Mouse (Mus musculus) heart, embryonic 14.5 days (tissue): ENCODE measurements around the gene Usp29. TPM values are rescaled to one million over a fixed set of nuclear protein-coding genes. Genes with fewer than 3 reads are reported as not detected.

Experiments used
- ATAC-seq: fragments of 200-750 bp; cut with Nextera tagmentation; 2 replicates; pipeline ENCODE4 v1.8.0; 2017; ENCODE audit warnings: low read depth, moderate TSS enrichment; ENCODE audit not compliant: insufficient number of reproducible peaks, insufficient read depth, low FRiP score
- H3K27ac ChIP-seq, 2 experiments: fragments of 200-500 bp in 1 of 2; fragments of 300-500 bp in 1 of 2; sonication (generic) in 1 of 2; replicated peaks in 1 of 2; 2 replicates each; pipeline ENCODE4 v1.5.1; 2012 to 2014; ENCODE audit warnings: low read depth in 2 of 2, low read length in 2 of 2, control low read depth in 1 of 2, mild to moderate bottlenecking in 1 of 2, mixed read lengths in 1 of 2; ENCODE audit not compliant: control insufficient read depth in 1 of 2, insufficient read depth in 1 of 2
- H3K27me3 ChIP-seq: fragments of 300-500 bp; sonication (generic); 2 replicates; pipeline ENCODE4 v1.6.1; 2014; ENCODE audit warnings: mild to moderate bottlenecking, low read length, control low read depth; ENCODE audit not compliant: control insufficient read depth, insufficient read depth
- H3K36me3 ChIP-seq: fragments of 300-500 bp; sonication (generic); 2 replicates; pipeline ENCODE4 v1.6.1; 2014; ENCODE audit warnings: mild to moderate bottlenecking, control low read depth, low read length, mixed read lengths; ENCODE audit not compliant: control insufficient read depth, insufficient read depth
- H3K4me1 ChIP-seq, 2 experiments: fragments of 200-500 bp in 1 of 2; fragments of 300-500 bp in 1 of 2; sonication (generic) in 1 of 2; 2 replicates each; pipeline ENCODE4 v1.6.1; 2012 to 2014; ENCODE audit warnings: low read length in 2 of 2, control low read depth in 1 of 2, mixed read lengths in 1 of 2; ENCODE audit not compliant: control insufficient read depth in 2 of 2, insufficient read depth in 2 of 2
- H3K4me2 ChIP-seq: fragments of 300-500 bp; sonication (generic); 2 replicates; pipeline ENCODE4 v1.6.1; 2014; ENCODE audit warnings: mild to moderate bottlenecking, low read length
- H3K4me3 ChIP-seq, 2 experiments: fragments of 200-500 bp in 1 of 2; fragments of 300-500 bp in 1 of 2; sonication (generic) in 1 of 2; 2 replicates each; pipeline ENCODE4 v1.5.1; 2012 to 2014; ENCODE audit warnings: low read length in 2 of 2, mild to moderate bottlenecking in 2 of 2, control low read depth in 1 of 2, low read depth in 1 of 2, moderate library complexity in 1 of 2; ENCODE audit not compliant: control insufficient read depth in 1 of 2, insufficient read depth in 1 of 2
- H3K9ac ChIP-seq: fragments of 300-500 bp; sonication (generic); 2 replicates; pipeline ENCODE4 v1.6.1; 2014; ENCODE audit warnings: mild to moderate bottlenecking, low read length
- H3K9me3 ChIP-seq: fragments of 300-500 bp; sonication (generic); 2 replicates; pipeline ENCODE4 v1.6.1; 2016; ENCODE audit warnings: low read length, control low read depth; ENCODE audit not compliant: control insufficient read depth
- WGBS: fragments of 180-500 bp; shearing (Covaris S2); extraction: QIAGEN DNeasy Blood & Tissue Kit; methylation state at CpG from one replicate; pipeline ENCODE4 v1.1.7; 2014; 5-methylcytosine and 5-hydroxymethylcytosine counted together
- polyA plus RNA-seq: library from polyadenylated mRNA; unstranded; fragments of >200 nt; fragmentation: Nextera tagmentation; extraction: Ambion mirVana; gene quantifications from 2 replicates; pipeline ENCODE4 v1.2.1, GENCODE M21; 2014

Usp29 gene
- polyA plus RNA-seq, 1 experiment from 2014 or later, result 7.7 TPM

DNA sequence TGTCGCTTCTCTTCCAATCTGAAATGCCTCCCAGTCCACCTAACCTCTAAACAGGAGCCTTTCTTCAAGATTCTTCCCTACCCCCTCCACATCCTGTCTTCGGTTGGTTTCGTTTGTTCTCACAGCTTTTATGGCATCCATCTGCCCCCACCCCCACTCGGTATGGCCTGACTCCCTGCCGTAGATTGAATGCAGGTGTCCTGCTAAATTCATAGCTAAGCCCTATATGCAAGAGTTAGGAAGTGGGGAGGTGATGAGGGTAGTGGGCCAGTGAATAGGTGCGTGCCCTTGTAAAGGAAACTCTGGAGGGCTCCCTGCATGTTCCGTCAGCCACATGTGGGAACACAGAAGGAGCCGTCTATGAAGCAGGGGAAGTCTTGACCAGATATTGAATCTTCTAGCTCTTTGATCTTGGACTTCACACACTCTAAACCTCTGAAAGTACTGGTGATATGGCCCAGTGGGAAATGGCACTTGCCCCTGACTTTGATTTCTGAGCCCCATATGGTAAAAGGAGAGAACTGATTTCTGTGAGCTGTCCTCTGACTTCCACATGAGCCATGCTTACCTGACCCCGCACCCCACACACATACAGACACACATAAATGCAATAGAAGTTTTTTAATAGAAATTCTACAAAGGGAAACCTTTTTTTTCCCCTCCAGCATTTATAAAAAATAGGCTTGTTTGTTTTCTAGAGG lies 68.9 kb downstream of the Usp29 start:
- 60% methylated on average over 9 of the region's 9 CpGs for WGBS

DNA sequence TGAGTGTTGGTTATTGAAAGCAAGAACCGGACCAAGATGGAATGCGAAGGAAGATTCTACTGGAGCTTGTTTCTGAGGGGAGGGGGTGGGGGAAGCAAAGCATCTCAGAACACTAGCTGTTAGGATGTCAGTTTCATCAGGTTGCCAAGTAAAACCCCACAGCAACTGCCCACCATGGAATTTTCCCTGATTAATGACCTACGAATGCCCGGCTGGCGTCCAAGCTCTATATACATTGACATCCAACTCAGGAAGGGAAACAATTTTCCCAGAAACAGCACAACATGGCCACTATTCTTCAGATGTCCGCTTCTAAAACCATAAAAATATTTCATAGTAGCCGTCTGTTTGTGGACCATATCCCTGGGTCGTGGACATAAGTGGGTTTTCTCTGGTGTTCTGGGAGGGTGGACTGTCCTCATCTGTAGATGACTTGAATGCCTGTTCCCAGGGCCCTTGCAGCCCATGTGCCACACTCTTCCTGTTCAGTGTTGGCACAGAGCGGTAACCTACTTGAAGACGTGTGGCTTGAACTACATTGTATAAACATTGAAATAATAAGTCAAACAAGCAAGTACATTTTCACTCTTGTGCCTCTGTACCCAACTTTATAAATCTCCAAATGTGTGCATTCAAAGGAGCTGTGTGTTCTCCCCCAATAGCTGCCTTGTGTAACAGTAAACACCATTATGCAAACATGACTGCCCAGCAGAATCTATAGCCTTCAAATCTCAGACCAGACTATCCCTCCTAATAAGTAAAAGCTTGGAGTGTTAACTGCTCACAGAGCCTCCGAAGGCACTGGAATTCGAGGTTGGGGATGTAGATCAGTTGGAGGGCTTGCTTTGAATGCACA lies 70.4 kb downstream of the Usp29 start:
- no peaks in the 10 kb centered on the region for H3K36me3 ChIP-seq
- no peak overlapping the region for H3K27ac ChIP-seq
- WGBS, result 76% methylated on average over 12 of the region's 12 CpGs
- no peaks in the 10 kb centered on the region for H3K9me3 ChIP-seq
- no peak overlapping the region for H3K4me2 ChIP-seq
- peaks cover 15 to 22% of the 10 kb centered on the region in 2 experiments for H3K4me1 ChIP-seq
- H3K9ac ChIP-seq, result no peak overlapping the region
- no peaks in the 10 kb centered on the region for H3K27me3 ChIP-seq
- H3K4me3 ChIP-seq, result no peak overlapping the region
- ATAC-seq, result no peak

More for the DNA sequence above, 68.9 kb downstream of the Usp29 start:
- no peak overlapping the region for H3K27ac ChIP-seq
- no peak overlapping the region for H3K9ac ChIP-seq
- no peak overlapping the region for H3K4me3 ChIP-seq
- peaks cover 15 to 22% of the 10 kb centered on the region in 2 experiments for H3K4me1 ChIP-seq
- no peaks in the 10 kb centered on the region for H3K9me3 ChIP-seq
- H3K27me3 ChIP-seq, result no peaks in the 10 kb centered on the region
- no peak overlapping the region for H3K4me2 ChIP-seq
- no peaks in the 10 kb centered on the region for H3K36me3 ChIP-seq
- ATAC-seq, result no peak

DNA sequence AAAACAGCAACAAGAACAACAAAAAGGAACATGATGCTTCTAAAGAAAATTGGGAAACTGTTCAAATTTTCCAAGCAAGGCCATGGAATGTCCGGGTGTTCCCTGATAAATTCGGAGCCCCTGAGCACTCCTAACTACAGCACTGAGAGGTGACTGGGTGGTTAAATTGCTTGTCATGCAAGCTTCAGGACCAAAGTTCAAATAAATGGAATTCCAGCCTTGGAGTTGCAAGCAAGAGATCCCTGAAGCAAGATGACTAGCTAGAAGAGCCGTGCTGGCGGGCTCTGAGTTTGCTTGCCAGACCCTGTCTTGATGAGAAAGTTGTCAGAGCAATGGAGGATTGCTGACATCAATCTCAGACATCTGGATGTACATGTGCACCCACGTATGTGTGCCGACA lies 71.3 kb downstream of the Usp29 start:
- H3K9ac ChIP-seq, result no peak overlapping the region
- no peak overlapping the region for H3K4me3 ChIP-seq
- WGBS, result 52% methylated on average over 6 of the region's 6 CpGs
- no peak for ATAC-seq
- no peaks in the 10 kb centered on the region for H3K36me3 ChIP-seq
- H3K27ac ChIP-seq, result no peak overlapping the region
- H3K9me3 ChIP-seq, result no peaks in the 10 kb centered on the region
- H3K4me2 ChIP-seq, result no peak overlapping the region
- H3K4me1 ChIP-seq, result peaks cover 15 to 22% of the 10 kb centered on the region in 2 experiments
- H3K27me3 ChIP-seq, result no peaks in the 10 kb centered on the region

- Histone ChIP-seq H3K27ac (no peak overlapping the region), H3K36me3 (no peaks in the 10 kb centered on the region), H3K4me2 (no peak overlapping the region), H3K9ac (no peak overlapping the region), H3K27me3 (no peaks in the 10 kb centered on the region), H3K9me3 (no peaks in the 10 kb centered on the region), H3K4me1 (no peaks in the 10 kb centered on the region), H3K4me3 (no peak overlapping the region)
- 64% methylated on average over 3 of the region's 3 CpGs for WGBS
- ATAC-seq, result no peak
These were observed 80.2 kb downstream of the Usp29 start for GRCm38 (mm10) chr7:6810556-6810955.

GRCm38 (mm10) chr7:6814971-6815370 lies 84.6 kb downstream of the Usp29 start:
- H3K9me3 ChIP-seq, result no peaks in the 10 kb centered on the region
- H3K4me3 ChIP-seq, result no peak overlapping the region
- H3K36me3 ChIP-seq, result no peaks in the 10 kb centered on the region
- 0 out of 4 replicates have a peak overlapping the region, but pooled peaks of 1 of the 2 experiments have one; percentile 9 for H3K27ac ChIP-seq
- no peaks in the 10 kb centered on the region for H3K4me1 ChIP-seq
- ATAC-seq, result no peak
- H3K9ac ChIP-seq, result no peak overlapping the region
- no peaks in the 10 kb centered on the region for H3K27me3 ChIP-seq
- WGBS, result 64% methylated on average over 8 of the region's 8 CpGs
- no peak overlapping the region for H3K4me2 ChIP-seq

DNA sequence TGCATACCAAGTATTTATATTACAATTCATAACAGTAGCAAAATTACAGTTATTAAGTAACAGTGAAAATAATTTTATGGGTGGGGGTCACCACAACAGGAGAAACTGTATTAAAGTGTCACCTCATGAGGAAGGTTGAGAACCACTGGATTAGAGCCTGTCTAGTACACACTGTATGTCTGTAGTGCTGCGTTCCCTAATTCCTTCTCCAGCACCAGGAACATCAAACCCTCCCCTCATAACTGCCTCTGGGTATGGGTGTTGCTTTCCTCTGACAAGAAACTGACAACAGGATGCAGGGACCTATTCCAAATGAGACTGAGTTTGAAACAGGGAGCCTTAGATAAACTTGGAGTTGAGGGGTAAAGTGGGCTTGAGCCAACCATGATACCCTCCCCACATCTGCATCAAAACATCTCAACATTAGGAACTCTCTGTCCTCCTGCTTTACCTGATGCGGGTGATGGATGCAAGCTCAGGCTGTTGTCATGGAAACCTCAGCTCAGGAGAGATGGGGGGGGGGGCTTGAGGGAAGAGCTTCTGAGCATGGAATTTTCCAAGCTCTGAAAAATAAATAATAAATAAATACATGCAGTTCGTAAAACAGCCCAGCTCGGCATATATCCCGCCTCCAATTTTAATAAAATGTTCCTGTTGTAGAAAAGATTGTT lies 86.5 kb downstream of the Usp29 start:
- H3K9ac ChIP-seq, result no peak overlapping the region
- 90% methylated on average over 5 of the region's 5 CpGs for WGBS

DNA sequence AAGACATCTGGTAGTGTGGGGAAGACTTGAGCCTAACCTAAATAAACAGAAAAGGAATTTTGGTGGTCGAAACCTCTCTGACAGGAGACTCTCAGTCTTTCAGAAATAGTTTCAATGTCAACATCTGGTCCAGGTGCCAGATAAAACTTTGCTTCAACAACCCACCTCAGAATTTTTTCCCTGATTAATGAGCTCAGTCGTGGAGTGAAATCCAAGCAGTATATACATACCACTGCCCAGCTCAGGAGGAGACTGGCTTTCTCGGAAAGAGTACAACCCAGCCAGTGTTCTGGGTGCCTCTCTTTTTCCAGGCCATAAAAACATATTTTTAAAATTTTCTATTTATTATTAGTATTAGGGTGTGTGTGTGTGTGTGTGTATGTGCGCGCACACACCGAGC lies 89.9 kb downstream of the Usp29 start:
- Histone ChIP-seq H3K4me2 (no peak overlapping the region), H3K4me1 (no peaks in the 10 kb centered on the region), H3K9ac (no peak overlapping the region), H3K4me3 (no peak overlapping the region), H3K27ac (no peak overlapping the region), H3K27me3 (no peaks in the 10 kb centered on the region), H3K9me3 (no peaks in the 10 kb centered on the region), H3K36me3 (no peaks in the 10 kb centered on the region)
- WGBS, result 79% methylated on average over 6 of the region's 6 CpGs
- ATAC-seq, result no peak

More for the DNA sequence above, 86.5 kb downstream of the Usp29 start:
- no peak for ATAC-seq
- Histone ChIP-seq H3K4me1 (no peaks in the 10 kb centered on the region), H3K4me3 (no peak overlapping the region), H3K9me3 (no peaks in the 10 kb centered on the region), H3K27ac (no peak overlapping the region), H3K27me3 (no peaks in the 10 kb centered on the region), H3K4me2 (no peak overlapping the region), H3K36me3 (no peaks in the 10 kb centered on the region)
